Mouse (Mus musculus) heart, embryonic 10.5 days (tissue): Measurements from ENCODE around the gene Antxr1. TPM values are rescaled to one million over a fixed set of nuclear protein-coding genes. Genes with fewer than 3 reads are reported as not detected.

Source experiments
- DNase-seq: peaks from one replicate; pipeline ENCODE4 v3.0.0-alpha.2; 2017; ENCODE audit warnings: low spot score
- H3K27ac ChIP-seq: fragments of 300-500 bp; sonication (generic); 2 replicates; pipeline ENCODE4 v1.5.1; 2016; ENCODE audit warnings: mild to moderate bottlenecking
- H3K27me3 ChIP-seq: fragments of 300-500 bp; sonication (generic); 2 replicates; pipeline ENCODE4 v1.6.1; 2016; ENCODE audit warnings: mild to moderate bottlenecking; ENCODE audit not compliant: poor library complexity, insufficient read depth, severe bottlenecking
- H3K36me3 ChIP-seq: fragments of 300-500 bp; sonication (generic); 2 replicates; pipeline ENCODE4 v1.6.1; 2016; ENCODE audit warnings: mild to moderate bottlenecking, moderate library complexity
- H3K4me1 ChIP-seq: fragments of 300-500 bp; sonication (generic); 2 replicates; pipeline ENCODE4 v1.6.1; 2016; ENCODE audit warnings: mild to moderate bottlenecking
- H3K4me3 ChIP-seq: fragments of 300-500 bp; sonication (generic); 2 replicates; pipeline ENCODE4 v1.5.1; 2016; ENCODE audit warnings: mild to moderate bottlenecking, moderate library complexity
- H3K9me3 ChIP-seq: fragments of 300-500 bp; sonication (generic); 2 replicates; pipeline ENCODE4 v1.6.1; 2016; ENCODE audit warnings: mild to moderate bottlenecking, moderate library complexity
- WGBS: fragments of 180-500 bp; shearing (Covaris S2); methylation state at CpG from one replicate; pipeline ENCODE4 v1.1.7; 2016; 5-methylcytosine and 5-hydroxymethylcytosine counted together
- polyA plus RNA-seq: library from polyadenylated mRNA; unstranded; fragments of >200 nt; fragmentation: Nextera tagmentation; extraction: Ambion mirVana; gene quantifications from 2 replicates; pipeline ENCODE4 v1.2.1, GENCODE M21; 2016

Antxr1 gene
- polyA plus RNA-seq, 1 experiment from 2014 or later, result 3.8 TPM

GRCm38 (mm10) chr6:87326932-87327331, 8.7 kb downstream of the Antxr1 start:
- Histone ChIP-seq H3K27ac (no peak overlapping the region), H3K9me3 (no peaks in the 10 kb centered on the region), H3K4me1 (peaks cover 27% of the 10 kb centered on the region), H3K4me3 (no peak overlapping the region), H3K36me3 (no peaks in the 10 kb centered on the region), H3K27me3 (no peaks in the 10 kb centered on the region)
- WGBS, result 83% methylated on average over 2 of the region's 2 CpGs
- no peak for DNase-seq

- no peak overlapping the region for H3K27ac ChIP-seq
- DNase-seq, result no peak
- no peaks in the 10 kb centered on the region for H3K27me3 ChIP-seq
- H3K4me1 ChIP-seq, result peaks cover 7% of the 10 kb centered on the region
- no peak overlapping the region for H3K4me3 ChIP-seq
- H3K36me3 ChIP-seq, result no peaks in the 10 kb centered on the region
- H3K9me3 ChIP-seq, result no peaks in the 10 kb centered on the region
- 75% methylated on average over 2 of the region's 2 CpGs for WGBS
Observed at GRCm38 (mm10) chr6:87323381-87323780, 12.2 kb downstream of the Antxr1 start.

- no peaks in the 10 kb centered on the region for H3K9me3 ChIP-seq
- DNase-seq, result no peak
- no peaks in the 10 kb centered on the region for H3K4me1 ChIP-seq
- no peaks in the 10 kb centered on the region for H3K36me3 ChIP-seq
- WGBS, result 91% methylated on average over 7 of the region's 7 CpGs
- no peaks in the 10 kb centered on the region for H3K27me3 ChIP-seq
- no peak overlapping the region for H3K4me3 ChIP-seq
- H3K27ac ChIP-seq, result no peak overlapping the region
Observed at GRCm38 (mm10) chr6:87318651-87319050, 17.0 kb downstream of the Antxr1 start.

- 78% methylated on average over 8 of the region's 8 CpGs for WGBS
- DNase-seq, result no peak
- H3K27ac ChIP-seq, result no peak overlapping the region
- H3K4me1 ChIP-seq, result no peaks in the 10 kb centered on the region
- no peaks in the 10 kb centered on the region for H3K9me3 ChIP-seq
- H3K4me3 ChIP-seq, result no peak overlapping the region
- H3K36me3 ChIP-seq, result no peaks in the 10 kb centered on the region
- no peaks in the 10 kb centered on the region for H3K27me3 ChIP-seq
Observed at GRCm38 (mm10) chr6:87316966-87317365, 18.7 kb downstream of the Antxr1 start.

GRCm38 (mm10) chr6:87312761-87313160, 22.9 kb downstream of the Antxr1 start:
- no peaks in the 10 kb centered on the region for H3K9me3 ChIP-seq
- no peak overlapping the region for H3K27ac ChIP-seq
- H3K36me3 ChIP-seq, result 0 out of 2 replicates have a peak, but pooled peaks cover 3% of the 10 kb centered on the region
- no peaks in the 10 kb centered on the region for H3K27me3 ChIP-seq
- H3K4me1 ChIP-seq, result no peaks in the 10 kb centered on the region
- no peak for DNase-seq
- no peak overlapping the region for H3K4me3 ChIP-seq
- 70% methylated on average over 4 of the region's 4 CpGs for WGBS

GRCm38 (mm10) chr6:87304486-87304885, 31.1 kb downstream of the Antxr1 start:
- no peak overlapping the region for H3K4me3 ChIP-seq
- DNase-seq, result no peak
- peaks cover 4% of the 10 kb centered on the region; the same call in 1 of the 2 replicates for H3K36me3 ChIP-seq
- 0 out of 2 replicates have a peak, but pooled peaks cover 2% of the 10 kb centered on the region for H3K9me3 ChIP-seq
- no peak overlapping the region for H3K27ac ChIP-seq
- WGBS, result 73% methylated on average over 8 of the region's 8 CpGs
- no peaks in the 10 kb centered on the region for H3K4me1 ChIP-seq
- H3K27me3 ChIP-seq, result no peaks in the 10 kb centered on the region

- Histone ChIP-seq H3K36me3 (peaks cover 3% of the 10 kb centered on the region; the same call in 1 of the 2 replicates), H3K27ac (no peak overlapping the region), H3K4me3 (no peak overlapping the region), H3K4me1 (no peaks in the 10 kb centered on the region), H3K9me3 (0 out of 2 replicates have a peak, but pooled peaks cover 2% of the 10 kb centered on the region), H3K27me3 (no peaks in the 10 kb centered on the region)
- 82% methylated on average over 5 of the region's 5 CpGs for WGBS
- no peak for DNase-seq
Observed at GRCm38 (mm10) chr6:87302746-87303145, 32.9 kb downstream of the Antxr1 start.

- Histone ChIP-seq H3K4me1 (no peaks in the 10 kb centered on the region), H3K9me3 (0 out of 2 replicates have a peak, but pooled peaks cover 2% of the 10 kb centered on the region), H3K27me3 (no peaks in the 10 kb centered on the region), H3K36me3 (no peaks in the 10 kb centered on the region), H3K4me3 (no peak overlapping the region), H3K27ac (no peak overlapping the region)
- DNase-seq, result no peak
- WGBS, result 77% methylated on average over 4 of the region's 4 CpGs
Observed at GRCm38 (mm10) chr6:87301991-87302390, 33.6 kb downstream of the Antxr1 start.

- Histone ChIP-seq H3K27me3 (no peaks in the 10 kb centered on the region), H3K27ac (no peak overlapping the region), H3K36me3 (no peaks in the 10 kb centered on the region), H3K4me1 (no peaks in the 10 kb centered on the region), H3K4me3 (no peak overlapping the region), H3K9me3 (no peaks in the 10 kb centered on the region)
- 84% methylated on average over 3 of the region's 3 CpGs for WGBS
- no peak for DNase-seq
Observed at GRCm38 (mm10) chr6:87294904-87295303, 40.7 kb downstream of the Antxr1 start.

GRCm38 (mm10) chr6:87292911-87293851, 42.4 kb downstream of the Antxr1 start:
- no peak for DNase-seq
- H3K27ac ChIP-seq, result no peak overlapping the region
- H3K27me3 ChIP-seq, result no peaks in the 10 kb centered on the region
- H3K4me3 ChIP-seq, result no peak overlapping the region
- H3K9me3 ChIP-seq, result no peaks in the 10 kb centered on the region
- H3K4me1 ChIP-seq, result no peaks in the 10 kb centered on the region
- 79% methylated on average over 18 of the region's 18 CpGs for WGBS
- H3K36me3 ChIP-seq, result no peaks in the 10 kb centered on the region

- Histone ChIP-seq H3K4me1 (peaks cover 9% of the 10 kb centered on the region; the same call in 1 of the 2 replicates), H3K4me3 (no peak overlapping the region), H3K9me3 (no peaks in the 10 kb centered on the region), H3K36me3 (no peaks in the 10 kb centered on the region), H3K27ac (no peak overlapping the region), H3K27me3 (no peaks in the 10 kb centered on the region)
- WGBS, result 82% methylated on average over 6 of the region's 6 CpGs
- no peak for DNase-seq
Observed at GRCm38 (mm10) chr6:87287251-87287650, 48.4 kb downstream of the Antxr1 start.

- no peaks in the 10 kb centered on the region for H3K36me3 ChIP-seq
- no peak for DNase-seq
- H3K27ac ChIP-seq, result no peak overlapping the region
Observed at GRCm38 (mm10) chr6:87285365-87285749, 50.3 kb downstream of the Antxr1 start.

GRCm38 (mm10) chr6:87284716-87285364, 50.8 kb downstream of the Antxr1 start:
- Histone ChIP-seq H3K9me3 (no peaks in the 10 kb centered on the region), H3K27ac (no peak overlapping the region), H3K4me1 (peaks cover 13% of the 10 kb centered on the region; the same call in 1 of the 2 replicates), H3K36me3 (no peaks in the 10 kb centered on the region), H3K4me3 (no peak overlapping the region), H3K27me3 (no peaks in the 10 kb centered on the region)
- WGBS, result 86% methylated on average over 11 of the region's 11 CpGs
- no peak for DNase-seq

More at GRCm38 (mm10) chr6:87285365-87285749, 50.3 kb downstream of the Antxr1 start:
- H3K27me3 ChIP-seq, result no peaks in the 10 kb centered on the region
- H3K4me3 ChIP-seq, result no peak overlapping the region
- H3K4me1 ChIP-seq, result peaks cover 13% of the 10 kb centered on the region; the same call in 1 of the 2 replicates
- WGBS, result 83% methylated on average over 7 of the region's 7 CpGs
- H3K9me3 ChIP-seq, result no peaks in the 10 kb centered on the region
